Mouse (Mus musculus) megakaryocyte, embryonic 14.5 days (primary cell): ENCODE measurements around the gene Pus1. TPM values are rescaled to one million over a fixed set of nuclear protein-coding genes. Genes with fewer than 3 reads are reported as not detected.

ENCODE experiments used
- H3K27me3 ChIP-seq: replicated peaks from 2 replicates; pipeline ENCODE3; 2012; ENCODE audit warnings: inconsistent platforms
- H3K36me3 ChIP-seq: replicated peaks from 2 replicates; pipeline ENCODE3; 2012; ENCODE audit warnings: low read length, inconsistent platforms, mixed read lengths
- H3K4me1 ChIP-seq: 2 replicates; pipeline ENCODE4 v1.6.1; 2012; ENCODE audit warnings: inconsistent platforms
- H3K4me3 ChIP-seq: replicated peaks from 2 replicates; pipeline ENCODE3; 2012; ENCODE audit warnings: moderate library complexity, mild to moderate bottlenecking, inconsistent platforms
- H3K9me3 ChIP-seq: 2 replicates; pipeline ENCODE4 v1.6.1; 2012; ENCODE audit warnings: inconsistent platforms
- FLI1 ChIP-seq: IDR thresholded peaks from 2 replicates; pipeline ENCODE4 v1.6.1; 2012; ENCODE audit warnings: low read length, inconsistent platforms, mixed read lengths
- GATA1 ChIP-seq: IDR thresholded peaks from 3 replicates; pipeline ENCODE4 v1.6.1; 2012; ENCODE audit warnings: mixed read lengths, low read length, inconsistent platforms, borderline replicate concordance
- polyA plus RNA-seq: library from polyadenylated mRNA; stranded (reverse); fragments of >175 nt; gene quantifications from 2 replicates; pipeline ENCODE4 v1.2.3, GENCODE M21; 2012; ENCODE audit warnings: low replicate concordance; ENCODE audit not compliant: insufficient read depth

The Pus1 gene
- polyA plus RNA-seq, 1 experiment = 56.8 TPM

GRCm38 (mm10) chr5:110806154-110806553 is 25.7 kb upstream of the Pus1 start:
- H3K36me3 ChIP-seq = peaks cover 65% of the 10 kb centered on the region
- TF ChIP-seq FLI1 (no peak), GATA1 (no peak)
- H3K4me3 ChIP-seq = peak overlapping the region; percentile 46
- no peaks in the 10 kb centered on the region for H3K27me3 ChIP-seq
- no peaks in the 10 kb centered on the region for H3K9me3 ChIP-seq
- peaks cover 80% of the 10 kb centered on the region for H3K4me1 ChIP-seq

GRCm38 (mm10) chr5:110804012-110804743 is 23.7 kb upstream of the Pus1 start:
- TF ChIP-seq GATA1 (no peak), FLI1 (no peak)
- Histone ChIP-seq H3K27me3 (no peaks in the 10 kb centered on the region), H3K9me3 (no peaks in the 10 kb centered on the region), H3K36me3 (peaks cover 85% of the 10 kb centered on the region), H3K4me3 (no peak overlapping the region), H3K4me1 (peaks cover 87% of the 10 kb centered on the region)

- no peak for TF ChIP-seq GATA1
- no peak for TF ChIP-seq FLI1
- H3K9me3 ChIP-seq = no peaks in the 10 kb centered on the region
- H3K27me3 ChIP-seq = no peaks in the 10 kb centered on the region
- peaks cover 78% of the 10 kb centered on the region for H3K4me1 ChIP-seq
- H3K4me3 ChIP-seq = no peak overlapping the region
- peaks cover 98% of the 10 kb centered on the region for H3K36me3 ChIP-seq
Measured at GRCm38 (mm10) chr5:110802809-110803208, 22.4 kb upstream of the Pus1 start.

GRCm38 (mm10) chr5:110802186-110802585 is 21.7 kb upstream of the Pus1 start:
- peaks cover 74% of the 10 kb centered on the region for H3K4me1 ChIP-seq
- no peaks in the 10 kb centered on the region for H3K27me3 ChIP-seq
- H3K4me3 ChIP-seq = no peak overlapping the region
- H3K36me3 ChIP-seq = peaks cover 98% of the 10 kb centered on the region
- H3K9me3 ChIP-seq = no peaks in the 10 kb centered on the region
- TF ChIP-seq FLI1 (no peak), GATA1 (no peak)

- Histone ChIP-seq H3K9me3 (no peaks in the 10 kb centered on the region), H3K36me3 (peaks cover 98% of the 10 kb centered on the region), H3K4me1 (peaks cover 63% of the 10 kb centered on the region), H3K4me3 (no peak overlapping the region), H3K27me3 (no peaks in the 10 kb centered on the region)
- TF ChIP-seq FLI1 (no peak), GATA1 (no peak)
Measured at GRCm38 (mm10) chr5:110801036-110801624, 20.7 kb upstream of the Pus1 start.

GRCm38 (mm10) chr5:110797696-110798095 is 17.2 kb upstream of the Pus1 start:
- no peak overlapping the region for H3K4me3 ChIP-seq
- no peak for TF ChIP-seq GATA1
- TF ChIP-seq FLI1 = no peak
- peaks cover 100% of the 10 kb centered on the region for H3K36me3 ChIP-seq
- no peaks in the 10 kb centered on the region for H3K27me3 ChIP-seq
- peaks cover 39% of the 10 kb centered on the region for H3K4me1 ChIP-seq
- H3K9me3 ChIP-seq = no peaks in the 10 kb centered on the region

GRCm38 (mm10) chr5:110794363-110794762 is 13.9 kb upstream of the Pus1 start:
- no peak for TF ChIP-seq GATA1
- TF ChIP-seq FLI1 = no peak
- Histone ChIP-seq H3K9me3 (no peaks in the 10 kb centered on the region), H3K4me3 (no peak overlapping the region), H3K4me1 (peaks cover 18% of the 10 kb centered on the region), H3K36me3 (peaks cover 100% of the 10 kb centered on the region), H3K27me3 (no peaks in the 10 kb centered on the region)

- no peak overlapping the region for H3K4me3 ChIP-seq
- peaks cover 15% of the 10 kb centered on the region for H3K4me1 ChIP-seq
- TF ChIP-seq GATA1 (no peak), FLI1 (no peak)
- H3K27me3 ChIP-seq = no peaks in the 10 kb centered on the region
- H3K36me3 ChIP-seq = peaks cover 95% of the 10 kb centered on the region
- H3K9me3 ChIP-seq = no peaks in the 10 kb centered on the region
Measured at GRCm38 (mm10) chr5:110788684-110789083, 8.2 kb upstream of the Pus1 start.

- H3K36me3 ChIP-seq = peaks cover 71% of the 10 kb centered on the region
- no peaks in the 10 kb centered on the region for H3K27me3 ChIP-seq
- peaks cover 35% of the 10 kb centered on the region for H3K4me1 ChIP-seq
- H3K9me3 ChIP-seq = no peaks in the 10 kb centered on the region
- TF ChIP-seq GATA1 (no peak), FLI1 (no peak)
- H3K4me3 ChIP-seq = no peak overlapping the region
Measured at GRCm38 (mm10) chr5:110786081-110786835, 5.8 kb upstream of the Pus1 start.

GRCm38 (mm10) chr5:110783150-110783549 is 2.7 kb upstream of the Pus1 start:
- Histone ChIP-seq H3K4me1 (peaks cover 51% of the 10 kb centered on the region), H3K9me3 (no peaks in the 10 kb centered on the region), H3K27me3 (no peaks in the 10 kb centered on the region), H3K36me3 (peaks cover 45% of the 10 kb centered on the region), H3K4me3 (no peak overlapping the region)
- TF ChIP-seq FLI1 (no peak), GATA1 (no peak)
